Mouse (Mus musculus) left cerebral cortex, adult 11 months (tissue): ENCODE data around the gene Cpped1.

Experiments
- DNase-seq: peaks from one replicate; pipeline ENCODE4 v3.0.0; 2022; ENCODE audit warnings: low spot score

Cpped1 gene

DNA sequence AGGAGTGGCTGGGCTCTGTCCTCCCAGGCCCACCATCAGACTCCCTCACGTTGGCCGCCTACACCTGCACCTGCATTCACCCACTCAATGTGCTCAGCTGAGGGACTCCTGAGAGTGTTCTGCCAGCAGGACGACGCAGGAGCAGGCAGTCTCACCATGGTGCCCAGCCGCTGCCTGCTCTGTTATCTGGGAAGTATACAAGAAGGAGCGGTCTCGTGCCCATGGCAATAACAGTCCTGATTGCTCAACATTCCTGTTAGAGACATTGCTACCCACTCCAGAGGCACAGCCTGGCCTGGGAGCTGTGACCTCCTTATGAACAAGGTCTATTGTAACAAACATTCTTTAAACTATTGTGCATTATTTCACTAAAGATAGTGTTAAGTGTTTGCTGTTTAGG is 151.3 kb downstream of the Cpped1 start:
- no peak for DNase-seq

GRCm38 (mm10) chr16:11757471-11757870 is 151.8 kb downstream of the Cpped1 start:
- no peak for DNase-seq

DNA sequence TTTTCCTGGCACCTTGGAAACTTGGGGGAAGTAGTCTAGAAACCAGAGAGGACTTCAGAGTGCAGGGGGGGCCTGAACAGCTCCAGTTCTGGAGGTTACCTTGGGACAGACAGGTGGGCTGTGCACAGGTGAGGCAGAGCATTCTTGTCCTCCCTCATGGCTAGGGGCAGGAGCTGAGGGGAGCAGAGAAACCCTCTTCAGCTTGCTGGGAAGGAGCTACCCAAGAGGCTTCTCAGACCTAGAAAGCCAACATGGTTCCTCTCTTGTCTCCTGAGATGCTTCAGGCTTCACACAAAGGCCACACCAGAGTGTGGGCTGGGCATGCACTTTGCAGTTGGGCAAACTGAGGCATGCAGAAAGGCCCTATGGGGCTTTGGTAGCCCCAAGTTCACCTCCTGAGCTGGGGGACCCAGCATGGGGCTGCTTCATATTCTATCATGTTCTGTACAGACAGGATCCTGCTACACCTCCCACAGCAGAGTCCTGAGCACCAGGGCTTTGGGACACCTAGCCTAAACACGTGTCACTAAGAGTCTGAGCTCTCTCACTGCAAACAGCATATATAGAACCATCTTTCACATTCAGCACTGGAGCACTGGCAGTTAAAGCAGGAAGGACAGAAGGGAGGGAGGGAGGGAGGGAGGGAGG is 152.5 kb downstream of the Cpped1 start:
- no peak for DNase-seq

DNA sequence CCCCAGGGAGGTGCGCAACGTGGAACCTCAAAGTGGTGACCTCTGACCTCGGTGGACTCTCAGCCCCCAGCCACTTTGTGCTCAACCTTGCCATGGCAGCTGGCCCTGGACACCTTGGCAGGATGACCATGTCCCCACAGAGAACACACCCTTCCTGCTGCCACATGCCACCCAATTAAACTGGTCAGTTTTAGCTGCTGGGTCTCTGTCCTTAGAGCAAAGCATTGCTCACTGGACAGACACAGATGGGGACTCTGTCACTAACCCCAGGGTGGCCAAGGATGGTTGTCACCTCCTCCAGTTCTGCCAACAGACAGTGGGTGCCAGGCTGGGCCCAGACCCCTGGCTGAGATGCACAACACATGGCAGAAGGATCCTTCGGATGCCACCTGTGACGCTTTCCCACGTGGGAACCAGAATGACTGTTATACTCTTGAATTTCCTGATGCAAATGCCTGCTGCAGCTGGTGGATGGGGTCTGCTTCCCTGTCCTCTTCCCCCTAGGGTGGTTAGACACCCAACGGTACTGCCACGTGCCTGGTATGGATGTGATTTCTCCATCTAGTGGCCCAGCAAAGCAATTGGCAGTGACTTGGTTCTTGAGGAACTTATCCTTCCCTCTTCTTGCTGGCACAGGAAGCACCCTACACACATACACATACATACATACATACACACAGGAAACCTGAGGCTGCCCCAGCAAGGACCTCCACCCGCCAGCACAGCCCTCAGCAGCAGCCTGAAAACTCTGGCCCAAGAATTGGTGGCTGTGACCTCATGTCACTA is 153.8 kb downstream of the Cpped1 start:
- DNase-seq = no peak

DNA sequence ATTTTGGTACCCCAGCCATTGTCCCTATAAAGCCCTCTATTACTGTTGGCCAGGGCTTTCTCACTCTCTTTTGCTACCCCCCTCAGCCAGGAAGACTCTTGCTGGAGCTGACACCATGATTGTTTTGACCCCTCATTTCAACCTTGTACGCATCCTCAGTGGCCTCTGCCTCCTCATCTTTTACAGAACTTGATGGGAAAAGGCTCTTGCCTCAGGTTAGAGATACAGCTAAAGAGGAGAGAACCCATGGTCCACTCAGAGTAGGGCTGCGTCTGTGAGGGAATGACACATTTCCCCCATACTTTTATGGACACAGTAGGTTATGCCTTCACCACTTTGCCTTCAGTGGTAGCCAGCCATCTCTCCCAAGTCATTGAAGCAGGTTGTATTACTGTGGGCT is 155.1 kb downstream of the Cpped1 start:
- DNase-seq = no peak
